38 mouse cellular contexts compared by ENCODE assay signal in genomic region chr13:91826066-91826465, GRCm38 (mm10). TPM values are rescaled to one million over a fixed set of nuclear protein-coding genes. Genes with fewer than 3 reads are reported as not detected.
DNase-seq lines count a peak whose midpoint lies in the region; ATAC-seq lines count a peak whose summit lies in the region.
"Had no signal": no experiment of that assay in that cellular context is flagged by ENCODE, and none has a peak within 500 bp of the region (broad histone marks: within the 10 kb centered on the region; RNA-seq: fewer than 3 reads in every experiment).

No protein-coding gene starts in this region.

- H3K9ac ChIP-seq in heart, embryonic 12.5 days = no peak overlapping the region
- H3K9ac ChIP-seq: embryonic facial prominence, embryonic 13.5 days; forebrain, embryonic 12.5 days; forebrain, postnatal 0 days; heart, embryonic 13.5 days; kidney, embryonic 15.5 days; limb, embryonic 12.5 days; liver, embryonic 14.5 days had no signal

- H3K4me2 ChIP-seq in heart, embryonic 12.5 days = no peak overlapping the region
- H3K4me2 ChIP-seq: embryonic facial prominence, embryonic 13.5 days; forebrain, embryonic 12.5 days; heart, embryonic 13.5 days; kidney, embryonic 15.5 days; limb, embryonic 12.5 days had no signal

- H3K27ac ChIP-seq in heart, embryonic 12.5 days (ENCODE audit: poor library complexity, severe bottlenecking) = no peak overlapping the region
- H3K27ac ChIP-seq: embryonic facial prominence, embryonic 13.5 days; forebrain, embryonic 12.5 days; heart, embryonic 13.5 days; kidney, embryonic 15.5 days; limb, embryonic 12.5 days; liver, embryonic 14.5 days; midbrain, embryonic 10.5 days had no signal

- H3K27me3 ChIP-seq in heart, embryonic 12.5 days (replicated peaks) = no peaks in the 10 kb centered on the region
- H3K27me3 ChIP-seq: embryonic facial prominence, embryonic 13.5 days; forebrain, embryonic 12.5 days; heart, embryonic 13.5 days; kidney, embryonic 15.5 days; limb, embryonic 12.5 days had no signal

- no peaks in the 10 kb centered on the region for H3K4me1 ChIP-seq in heart, embryonic 12.5 days (replicated peaks)
- H3K4me1 ChIP-seq: forebrain, embryonic 12.5 days; heart, embryonic 13.5 days; kidney, embryonic 15.5 days; limb, embryonic 12.5 days; midbrain, embryonic 10.5 days had no signal

- H3K36me3 ChIP-seq in heart, embryonic 12.5 days = no peaks in the 10 kb centered on the region
- H3K36me3 ChIP-seq: embryonic facial prominence, embryonic 13.5 days; forebrain, embryonic 12.5 days; heart, embryonic 13.5 days; kidney, embryonic 15.5 days; limb, embryonic 12.5 days; midbrain, embryonic 10.5 days had no signal

- no peak overlapping the region for H3K4me3 ChIP-seq in heart, embryonic 12.5 days
- H3K4me3 ChIP-seq: embryonic facial prominence, embryonic 13.5 days; erythroblast, embryonic 14.5 days; forebrain, embryonic 12.5 days; heart, embryonic 13.5 days; kidney, embryonic 15.5 days; limb, embryonic 12.5 days; midbrain, embryonic 10.5 days had no signal

- DNase-seq in gastrocnemius, adult 18-20 months (ENCODE audit: low spot score) = peak; percentile 69
- no peak for DNase-seq in gastrocnemius, postnatal 10 days
- peak; percentile 58 for DNase-seq in heart, adult 8-10 months (ENCODE audit: low spot score)
- peak; percentile 52 for DNase-seq in adipocyte (ENCODE audit: low spot score)
- DNase-seq in gastrocnemius, adult 8-10 months (ENCODE audit: low spot score in 2 of 2) = peak; percentile 10 to 20
- no peak for DNase-seq in frontal cortex, postnatal 25 days (ENCODE audit: low spot score in 2 of 2)
- no peak for DNase-seq in urinary bladder, postnatal 4 days (ENCODE audit: low spot score in 2 of 2)
- DNase-seq: adrenal gland, adult 2 months; cerebellum, adult 11-12 months; cerebellum, adult 9-11 months; embryo, embryonic 11 days; forebrain, postnatal 0 days; heart, postnatal 14 days; kidney, adult 18-20 months; kidney, postnatal 25 days; lung, adult 2 months; lung, postnatal 10 days; right cerebral cortex, adult 18-20 months; thymus, postnatal 4 days had no signal

- no peaks in the 10 kb centered on the region for H3K9me3 ChIP-seq in heart, embryonic 12.5 days (replicated peaks)
- H3K9me3 ChIP-seq: embryonic facial prominence, embryonic 13.5 days; forebrain, embryonic 12.5 days; heart, embryonic 13.5 days; kidney, embryonic 15.5 days; limb, embryonic 12.5 days; midbrain, embryonic 10.5 days had no signal

- WGBS in heart, embryonic 12.5 days = 81% methylated on average over 2 of the region's 2 CpGs

- ATAC-seq in heart, embryonic 12.5 days (ENCODE audit: insufficient number of reproducible peaks, low FRiP score) = no peak
- ATAC-seq: CD4-positive, CD25-positive, alpha-beta regulatory T cell, adult 4 months; forebrain, postnatal 0 days; hindbrain, embryonic 16.5 days; midbrain, embryonic 16.5 days had no signal

RNA-seq across cellular contexts. Expression of gene Zcchc9, which starts 18.6 kb away (rescaled TPM):
- 10 to 100 TPM; 11.0 to 12.3 TPM for total RNA-seq in gastrocnemius, adult 18-20 months (2021)
- total RNA-seq in gastrocnemius, postnatal 10 days (2021) = 10 to 100 TPM; 13.9 to 17.0 TPM
- total RNA-seq in heart, adult 8-10 months (2022) = 10 to 100 TPM; 14.6 to 16.1 (median 15.6) TPM
- 23.1 and 25.6 TPM in 2 replicates for polyA plus RNA-seq in heart, embryonic 12.5 days (2016; fragmentation: Nextera tagmentation; extraction: Ambion mirVana)
- total RNA-seq in gastrocnemius, adult 8-10 months (2022) = 10 to 100 TPM; 11.6 to 13.1 (median 12.6) TPM

RNA-seq across cellular contexts. Expression of gene Ckmt2, which starts 50.6 kb away (rescaled TPM):
- total RNA-seq in gastrocnemius, adult 18-20 months (2021) = 1,000 to 10,000 TPM; 1,267 to 1,509 TPM
- 100 to 1,000 TPM; 318 to 430 TPM for total RNA-seq in gastrocnemius, postnatal 10 days (2021)
- 1,000 to 10,000 TPM; 2,501 to 2,686 (median 2,598) TPM for total RNA-seq in heart, adult 8-10 months (2022)
- 12.2 and 12.8 TPM in 2 replicates for polyA plus RNA-seq in heart, embryonic 12.5 days (2016; fragmentation: Nextera tagmentation; extraction: Ambion mirVana)
- 1,000 to 10,000 TPM in 3 of 4 experiments, 100 to 1,000 TPM in 1; 968 to 1,187 (median 1,152) TPM for total RNA-seq in gastrocnemius, adult 8-10 months (2022)
- total RNA-seq: adrenal gland, adult 2 months; left cerebral cortex, adult 18-20 months; left cerebral cortex, postnatal 14 days; megakaryocyte progenitor cell, adult 5-6 weeks; neutrophil, adult 5-6 weeks had no signal
- polyA plus RNA-seq: adrenal gland, adult 2 months; CD4-positive, CD25-positive, alpha-beta regulatory T cell, adult 4 months; embryonic facial prominence, embryonic 13.5 days; erythroblast, embryonic 14.5 days; forebrain, embryonic 12.5 days; forebrain, postnatal 0 days; hindbrain, embryonic 11.5 days; limb, embryonic 12.5 days; liver, embryonic 14.5 days; midbrain, embryonic 10.5 days; midbrain, embryonic 16.5 days; neural tube, embryonic 11.5 days; thymus, postnatal 0 days had no signal

Comparison
In these comparisons a context has a peak if more than half of its experiments do, and no peak if none do; other contexts are left out.
1. DNase-seq: peak in gastrocnemius, adult 18-20 months (single experiment), heart, adult 8-10 months (single experiment), adipocyte (single experiment) and gastrocnemius, adult 8-10 months (2 of 2); none in gastrocnemius, postnatal 10 days (single experiment), frontal cortex, postnatal 25 days (0 of 2) and urinary bladder, postnatal 4 days (0 of 2).